Mouse (Mus musculus): Measurements from ENCODE around the gene Kars. TPM values are rescaled to one million over a fixed set of nuclear protein-coding genes. Genes with fewer than 3 reads are reported as not detected.

The Kars gene
- polyA plus RNA-seq, 1 experiment, result 199 TPM

- Histone ChIP-seq H3K79me2 (ENCODE audit: control insufficient read depth, insufficient read depth) (no peaks in the 10 kb centered on the region), H3K4me3 (no peak overlapping the region), H3K27me3 (ENCODE audit: control insufficient read depth, insufficient read depth, insufficient read length) (no peaks in the 10 kb centered on the region), H3K4me2 (ENCODE audit: low read depth) (no peak overlapping the region), H3K36me3 (ENCODE audit: control insufficient read depth, insufficient read depth) (no peaks in the 10 kb centered on the region), H3ac (ENCODE audit: control insufficient read depth, insufficient read length) (no peak overlapping the region)
- no peak for TF ChIP-seq REST (IDR thresholded peaks at IDR 0.05; ENCODE audit: insufficient read depth, insufficient read length)
- no peak for TF ChIP-seq USF1 (IDR thresholded peaks at IDR 0.05; ENCODE audit: low read depth)
- no peak for TF ChIP-seq MYOD1 (IDR thresholded peaks at IDR 0.05; ENCODE audit: control insufficient read depth in 1 of 3, insufficient read length in 2 of 3, low read depth in 2 of 3)
- no peak for TF ChIP-seq SRF (IDR thresholded peaks at IDR 0.05; ENCODE audit: control insufficient read depth, insufficient read length, low read depth)
- TF ChIP-seq TCF3 (IDR thresholded peaks at IDR 0.05; ENCODE audit: insufficient read length, low read depth), result no peak
- no peak for TF ChIP-seq E2F4 (IDR thresholded peaks at IDR 0.05; ENCODE audit: insufficient read depth)
- no peak for TF ChIP-seq POLR2A (IDR thresholded peaks at IDR 0.05; ENCODE audit: insufficient read length, low read depth)
- no peak for TF ChIP-seq MYOG (IDR thresholded peaks at IDR 0.05; ENCODE audit: control insufficient read depth in 1 of 3, insufficient read depth in 1 of 3, insufficient read length in 2 of 3, low read depth in 2 of 3)
- no peak for TF ChIP-seq POLR2AphosphoS2 (IDR thresholded peaks at IDR 0.05; ENCODE audit: insufficient read length, low read depth)
- no peak for TF ChIP-seq TCF12 (IDR thresholded peaks at IDR 0.05; ENCODE audit: insufficient read depth, poor library complexity, severe bottlenecking)
- TF ChIP-seq CEBPB (IDR thresholded peaks at IDR 0.05; ENCODE audit: insufficient read depth, poor library complexity, severe bottlenecking), result no peak
- TF ChIP-seq MAX (IDR thresholded peaks at IDR 0.05; ENCODE audit: low read depth), result no peak
Observed at GRCm38 (mm10) chr8:111974138-111974537, 37.0 kb downstream of the Kars start.

- H3K36me3 ChIP-seq (ENCODE audit: control insufficient read depth, insufficient read depth), result no peaks in the 10 kb centered on the region
- TF ChIP-seq MYOD1 (IDR thresholded peaks at IDR 0.05; ENCODE audit: control insufficient read depth in 1 of 3, insufficient read length in 2 of 3, low read depth in 2 of 3), result no peak
- TF ChIP-seq MAX (IDR thresholded peaks at IDR 0.05; ENCODE audit: low read depth), result no peak
- no peak for TF ChIP-seq TCF12 (IDR thresholded peaks at IDR 0.05; ENCODE audit: insufficient read depth, poor library complexity, severe bottlenecking)
- no peak for TF ChIP-seq MYOG (IDR thresholded peaks at IDR 0.05; ENCODE audit: control insufficient read depth in 1 of 3, insufficient read depth in 1 of 3, insufficient read length in 2 of 3, low read depth in 2 of 3)
- no peak for TF ChIP-seq SRF (IDR thresholded peaks at IDR 0.05; ENCODE audit: control insufficient read depth, insufficient read length, low read depth)
- TF ChIP-seq CEBPB (IDR thresholded peaks at IDR 0.05; ENCODE audit: insufficient read depth, poor library complexity, severe bottlenecking), result no peak
- TF ChIP-seq POLR2A (IDR thresholded peaks at IDR 0.05; ENCODE audit: insufficient read length, low read depth), result no peak
- no peak for TF ChIP-seq TCF3 (IDR thresholded peaks at IDR 0.05; ENCODE audit: insufficient read length, low read depth)
- TF ChIP-seq E2F4 (IDR thresholded peaks at IDR 0.05; ENCODE audit: insufficient read depth), result no peak
- TF ChIP-seq USF1 (IDR thresholded peaks at IDR 0.05; ENCODE audit: low read depth), result no peak
- no peak for TF ChIP-seq POLR2AphosphoS2 (IDR thresholded peaks at IDR 0.05; ENCODE audit: insufficient read length, low read depth)
- TF ChIP-seq REST (IDR thresholded peaks at IDR 0.05; ENCODE audit: insufficient read depth, insufficient read length), result no peak
- no peaks in the 10 kb centered on the region for H3K27me3 ChIP-seq (ENCODE audit: control insufficient read depth, insufficient read depth, insufficient read length)
- no peak overlapping the region for H3K4me2 ChIP-seq (ENCODE audit: low read depth)
- no peaks in the 10 kb centered on the region for H3K79me2 ChIP-seq (ENCODE audit: control insufficient read depth, insufficient read depth)
- H3K4me3 ChIP-seq, result no peak overlapping the region
- H3ac ChIP-seq (ENCODE audit: control insufficient read depth, insufficient read length), result no peak overlapping the region
Observed at GRCm38 (mm10) chr8:111968991-111969390, 42.1 kb downstream of the Kars start.

- Histone ChIP-seq H3K36me3 (ENCODE audit: control insufficient read depth, insufficient read depth) (no peaks in the 10 kb centered on the region), H3K79me2 (ENCODE audit: control insufficient read depth, insufficient read depth) (no peaks in the 10 kb centered on the region), H3ac (ENCODE audit: control insufficient read depth, insufficient read length) (no peak overlapping the region), H3K4me2 (ENCODE audit: low read depth) (no peak overlapping the region), H3K27me3 (ENCODE audit: control insufficient read depth, insufficient read depth, insufficient read length) (no peaks in the 10 kb centered on the region), H3K4me3 (no peak overlapping the region)
- no peak for TF ChIP-seq MAX (IDR thresholded peaks at IDR 0.05; ENCODE audit: low read depth)
- TF ChIP-seq E2F4 (IDR thresholded peaks at IDR 0.05; ENCODE audit: insufficient read depth), result no peak
- no peak for TF ChIP-seq TCF3 (IDR thresholded peaks at IDR 0.05; ENCODE audit: insufficient read length, low read depth)
- no peak for TF ChIP-seq POLR2A (IDR thresholded peaks at IDR 0.05; ENCODE audit: insufficient read length, low read depth)
- TF ChIP-seq MYOG (IDR thresholded peaks at IDR 0.05; ENCODE audit: control insufficient read depth in 1 of 3, insufficient read depth in 1 of 3, insufficient read length in 2 of 3, low read depth in 2 of 3), result no peak
- no peak for TF ChIP-seq POLR2AphosphoS2 (IDR thresholded peaks at IDR 0.05; ENCODE audit: insufficient read length, low read depth)
- TF ChIP-seq MYOD1 (IDR thresholded peaks at IDR 0.05; ENCODE audit: control insufficient read depth in 1 of 3, insufficient read length in 2 of 3, low read depth in 2 of 3), result no peak
- TF ChIP-seq REST (IDR thresholded peaks at IDR 0.05; ENCODE audit: insufficient read depth, insufficient read length), result no peak
- TF ChIP-seq CEBPB (IDR thresholded peaks at IDR 0.05; ENCODE audit: insufficient read depth, poor library complexity, severe bottlenecking), result no peak
- no peak for TF ChIP-seq TCF12 (IDR thresholded peaks at IDR 0.05; ENCODE audit: insufficient read depth, poor library complexity, severe bottlenecking)
- no peak for TF ChIP-seq USF1 (IDR thresholded peaks at IDR 0.05; ENCODE audit: low read depth)
- TF ChIP-seq SRF (IDR thresholded peaks at IDR 0.05; ENCODE audit: control insufficient read depth, insufficient read length, low read depth), result no peak
Observed at GRCm38 (mm10) chr8:111968541-111968940, 42.6 kb downstream of the Kars start.

GRCm38 (mm10) chr8:111967246-111967870 is 43.8 kb downstream of the Kars start:
- Histone ChIP-seq H3K4me3 (no peak overlapping the region), H3K79me2 (ENCODE audit: control insufficient read depth, insufficient read depth) (no peaks in the 10 kb centered on the region), H3ac (ENCODE audit: control insufficient read depth, insufficient read length) (no peak overlapping the region), H3K4me2 (ENCODE audit: low read depth) (no peak overlapping the region), H3K36me3 (ENCODE audit: control insufficient read depth, insufficient read depth) (no peaks in the 10 kb centered on the region), H3K27me3 (ENCODE audit: control insufficient read depth, insufficient read depth, insufficient read length) (no peaks in the 10 kb centered on the region)
- no peak for TF ChIP-seq MYOD1 (IDR thresholded peaks at IDR 0.05; ENCODE audit: control insufficient read depth in 1 of 3, insufficient read length in 2 of 3, low read depth in 2 of 3)
- TF ChIP-seq MYOG (IDR thresholded peaks at IDR 0.05; ENCODE audit: control insufficient read depth in 1 of 3, insufficient read depth in 1 of 3, insufficient read length in 2 of 3, low read depth in 2 of 3), result no peak
- TF ChIP-seq TCF3 (IDR thresholded peaks at IDR 0.05; ENCODE audit: insufficient read length, low read depth), result no peak
- TF ChIP-seq E2F4 (IDR thresholded peaks at IDR 0.05; ENCODE audit: insufficient read depth), result no peak
- TF ChIP-seq TCF12 (IDR thresholded peaks at IDR 0.05; ENCODE audit: insufficient read depth, poor library complexity, severe bottlenecking), result no peak
- TF ChIP-seq CEBPB (IDR thresholded peaks at IDR 0.05; ENCODE audit: insufficient read depth, poor library complexity, severe bottlenecking), result no peak
- TF ChIP-seq USF1 (IDR thresholded peaks at IDR 0.05; ENCODE audit: low read depth), result no peak
- TF ChIP-seq SRF (IDR thresholded peaks at IDR 0.05; ENCODE audit: control insufficient read depth, insufficient read length, low read depth), result no peak
- TF ChIP-seq POLR2AphosphoS2 (IDR thresholded peaks at IDR 0.05; ENCODE audit: insufficient read length, low read depth), result no peak
- no peak for TF ChIP-seq REST (IDR thresholded peaks at IDR 0.05; ENCODE audit: insufficient read depth, insufficient read length)
- no peak for TF ChIP-seq MAX (IDR thresholded peaks at IDR 0.05; ENCODE audit: low read depth)
- no peak for TF ChIP-seq POLR2A (IDR thresholded peaks at IDR 0.05; ENCODE audit: insufficient read length, low read depth)
